Mouse (Mus musculus): ENCODE measurements at regions not wholly inside any gene's neighbourhood (a gene's known extent, or its start where the extent isn't known, plus 50 kb on each side); places are given as distances from the start of the nearest gene placed in this dataset.

GRCm38 (mm10) chr17:3803507-3803906 lies 107.4 kb upstream of the Nox3 start:
- no peak for TF ChIP-seq POLR2A (IDR thresholded peaks at IDR 0.05; ENCODE audit: insufficient read depth, low read depth, low read length)
- no peak for TF ChIP-seq EP300 (IDR thresholded peaks at IDR 0.05; ENCODE audit: insufficient read depth, low read depth, low read length)
- TF ChIP-seq CTCF (IDR thresholded peaks at IDR 0.05) = no peak

Data from heart, adult 2 months (tissue).